Mouse (Mus musculus) CH12.LX (cell line): ENCODE measurements around the gene Qpctl. TPM values are rescaled to one million over a fixed set of nuclear protein-coding genes. Genes with fewer than 3 reads are reported as not detected.

ENCODE experiments used
- DNase-seq: peaks from one replicate; pipeline ENCODE4 v3.0.0-alpha.2; 2013; ENCODE audit errors: extremely low read depth
- H3K27ac ChIP-seq: 2 replicates; pipeline ENCODE4 v1.5.1; 2012; ENCODE audit warnings: low read depth, mild to moderate bottlenecking, control low read depth, moderate library complexity; ENCODE audit not compliant: insufficient read depth
- H3K27me3 ChIP-seq: replicated peaks from 2 replicates; pipeline ENCODE3; 2012; ENCODE audit warnings: inconsistent platforms
- H3K36me3 ChIP-seq, 2 experiments: replicated peaks in 1 of 2; 2 replicates each; pipeline versions ENCODE3 to v1.6.1; 2012; ENCODE audit warnings: inconsistent platforms in 1 of 2, low read length in 1 of 2, mild to moderate bottlenecking in 1 of 2, mixed read lengths in 1 of 2, moderate library complexity in 1 of 2; ENCODE audit not compliant: control insufficient read depth in 1 of 2, insufficient read depth in 1 of 2
- H3K4me1 ChIP-seq, 2 experiments: 2 replicates each; pipeline ENCODE4 v1.6.1; 2012; ENCODE audit warnings: inconsistent platforms in 1 of 2, moderate library complexity in 1 of 2; ENCODE audit not compliant: insufficient read depth in 2 of 2, control insufficient read depth in 1 of 2
- H3K4me2 ChIP-seq: 2 replicates; pipeline ENCODE4 v1.6.1; 2012; ENCODE audit warnings: low read depth, mild to moderate bottlenecking, control low read depth; ENCODE audit not compliant: poor library complexity, insufficient read depth, severe bottlenecking
- H3K4me3 ChIP-seq, 3 experiments: fragments of 150-350 bp in 1 of 3; sonication (generic) in 1 of 3; replicated peaks in 1 of 3; 2 replicates each; pipeline versions ENCODE3 to v1.5.1; 2011 to 2012; ENCODE audit warnings: low read depth in 2 of 3, low read length in 2 of 3, mild to moderate bottlenecking in 2 of 3, moderate library complexity in 2 of 3, control low read depth in 1 of 3, improper control_type of control experiment in 1 of 3, inconsistent platforms in 1 of 3, mixed read lengths in 1 of 3; ENCODE audit not compliant: poor library complexity in 1 of 3
- H3K79me2 ChIP-seq: replicated peaks from 2 replicates; pipeline ENCODE4 v1.6.1; 2012; ENCODE audit warnings: mild to moderate bottlenecking, moderate library complexity; ENCODE audit not compliant: control insufficient read depth, poor library complexity, insufficient read depth, severe bottlenecking; ENCODE audit errors: extremely low read depth
- H3K9ac ChIP-seq: 2 replicates; pipeline ENCODE4 v1.6.1; 2012; ENCODE audit warnings: low read depth, mild to moderate bottlenecking, control low read depth, moderate library complexity; ENCODE audit not compliant: insufficient read depth
- H3K9me3 ChIP-seq: replicated peaks from 2 replicates; pipeline ENCODE3; 2012; ENCODE audit warnings: low read length, inconsistent platforms, mixed read lengths
- BHLHE40 ChIP-seq: IDR thresholded peaks from 2 replicates; pipeline ENCODE4 v1.6.1; 2011; ENCODE audit warnings: mild to moderate bottlenecking, low read depth, low read length, improper control_type of control experiment
- CHD1 ChIP-seq: IDR thresholded peaks from 2 replicates; pipeline ENCODE4 v1.6.1; 2012; ENCODE audit warnings: low read depth, low read length, improper control_type of control experiment, inconsistent platforms
- CHD2 ChIP-seq: IDR thresholded peaks from 2 replicates; pipeline ENCODE4 v1.6.1; 2011; ENCODE audit warnings: low read length, improper control_type of control experiment
- CTCF ChIP-seq, 2 experiments: IDR thresholded peaks in 1 of 2; conservative IDR thresholded peaks in 1 of 2; 2 replicates each; pipeline ENCODE4 v1.5.1; 2011 to 2012; ENCODE audit warnings: low read depth in 2 of 2, low read length in 2 of 2, improper control_type of control experiment in 1 of 2, inconsistent platforms in 1 of 2, mild to moderate bottlenecking in 1 of 2, moderate library complexity in 1 of 2
- E2F4 ChIP-seq: IDR thresholded peaks from 2 replicates; pipeline ENCODE4 v1.6.1; 2011; ENCODE audit warnings: low read depth, low read length, improper control_type of control experiment; ENCODE audit not compliant: insufficient replicate concordance
- EP300 ChIP-seq: IDR thresholded peaks from 2 replicates; pipeline ENCODE4 v1.6.1; 2011; ENCODE audit warnings: low read length, improper control_type of control experiment
- ETS1 ChIP-seq: conservative IDR thresholded peaks from 2 replicates; pipeline ENCODE4 v1.6.1; 2012; ENCODE audit warnings: low read depth, mild to moderate bottlenecking, inconsistent platforms, low read length, improper control_type of control experiment, moderate library complexity
- GABPA ChIP-seq: IDR thresholded peaks from 2 replicates; pipeline ENCODE4 v1.6.1; 2012; ENCODE audit warnings: low read depth, low read length, improper control_type of control experiment, inconsistent platforms; ENCODE audit not compliant: insufficient replicate concordance
- HCFC1 ChIP-seq: IDR thresholded peaks from 2 replicates; pipeline ENCODE4 v1.6.1; 2012; ENCODE audit warnings: low read depth, mild to moderate bottlenecking, inconsistent platforms, low read length, improper control_type of control experiment
- IRF4 ChIP-seq: IDR thresholded peaks from 2 replicates; pipeline ENCODE4 v1.6.1; 2014; ENCODE audit warnings: low read depth, mild to moderate bottlenecking, inconsistent platforms, low read length, improper control_type of control experiment
- JUND ChIP-seq: conservative IDR thresholded peaks from 2 replicates; pipeline ENCODE4 v1.6.1; 2011; ENCODE audit warnings: low read depth, low read length, improper control_type of control experiment
- MAZ ChIP-seq: IDR thresholded peaks from 2 replicates; pipeline ENCODE4 v1.6.1; 2012; ENCODE audit warnings: low read depth, mild to moderate bottlenecking, inconsistent platforms, low read length, improper control_type of control experiment, moderate library complexity
- MXI1 ChIP-seq: IDR thresholded peaks from 2 replicates; pipeline ENCODE4 v1.6.1; 2011; ENCODE audit warnings: mild to moderate bottlenecking, low read depth, low read length, improper control_type of control experiment
- MYC ChIP-seq: IDR thresholded peaks from 2 replicates; pipeline ENCODE4 v1.6.1; 2011; ENCODE audit warnings: low read depth, mild to moderate bottlenecking, improper control_type of control experiment, low read length
- NRF1 ChIP-seq: IDR thresholded peaks from 2 replicates; pipeline ENCODE4 v1.6.1; 2014; ENCODE audit warnings: low read depth, mild to moderate bottlenecking, inconsistent platforms, low read length, improper control_type of control experiment, moderate library complexity
- POLR2A ChIP-seq: IDR thresholded peaks from 2 replicates; pipeline ENCODE4 v1.6.1; 2011; ENCODE audit warnings: low read depth, mild to moderate bottlenecking, improper control_type of control experiment, low read length
- POLR2AphosphoS2 ChIP-seq: IDR thresholded peaks from 2 replicates; pipeline ENCODE4 v1.6.1; 2011; ENCODE audit warnings: low read depth, low read length, improper control_type of control experiment
- RCOR1 ChIP-seq: conservative IDR thresholded peaks from 2 replicates; pipeline ENCODE4 v1.6.1; 2012; ENCODE audit warnings: low read depth, mild to moderate bottlenecking, inconsistent platforms, low read length, improper control_type of control experiment
- SMC3 ChIP-seq: IDR thresholded peaks from 2 replicates; pipeline ENCODE4 v1.6.1; 2011; ENCODE audit warnings: low read depth, low read length, improper control_type of control experiment
- TBP ChIP-seq: conservative IDR thresholded peaks from 2 replicates; pipeline ENCODE4 v1.6.1; 2011; ENCODE audit warnings: low read depth, low read length, improper control_type of control experiment
- USF1 ChIP-seq: IDR thresholded peaks from 2 replicates; pipeline ENCODE4 v1.6.1; 2014; ENCODE audit warnings: low read depth, mild to moderate bottlenecking, inconsistent platforms, low read length, improper control_type of control experiment
- ZC3H11A ChIP-seq: IDR thresholded peaks from 2 replicates; pipeline ENCODE4 v1.6.1; 2012; ENCODE audit warnings: low read depth, mild to moderate bottlenecking, inconsistent platforms, low read length, improper control_type of control experiment
- ZKSCAN1 ChIP-seq: IDR thresholded peaks from 2 replicates; pipeline ENCODE4 v1.6.1; 2012; ENCODE audit warnings: low read depth, inconsistent platforms, low read length, improper control_type of control experiment, borderline replicate concordance
- ZMIZ1 ChIP-seq: IDR thresholded peaks from 2 replicates; pipeline ENCODE4 v1.6.1; 2012; ENCODE audit warnings: low read depth, mild to moderate bottlenecking, inconsistent platforms, low read length, improper control_type of control experiment
- ZNF384 ChIP-seq: IDR thresholded peaks from 2 replicates; pipeline ENCODE4 v1.6.1; 2012; ENCODE audit warnings: low read depth, low read length, improper control_type of control experiment, inconsistent platforms
- dilution Hi-C: fragments of 300-500 bp; cut with MboI; formaldehyde crosslinking; loops from 2 replicates; pipeline ENCODE4 v1.14.3; 2020; ENCODE audit warnings: low sequenced_read_pairs; ENCODE audit not compliant: extremely low pct_unique_long_range_greater_than_20kb, extremely low pct_ligation_motif_present
- in situ Hi-C: fragments of 300-500 bp; cut with MboI; formaldehyde crosslinking; loops from 3 replicates; pipeline ENCODE4 v1.14.3; 2019; ENCODE audit warnings: low sequenced_read_pairs, low pct_ligation_motif_present, low pct_unique_long_range_greater_than_20kb, mixed read lengths
- polyA plus RNA-seq: library from polyadenylated mRNA; unstranded; fragments of >175 nt; gene quantifications from 2 replicates; pipeline ENCODE4 v1.2.1, GENCODE M21; 2012; ENCODE audit warnings: low read depth; ENCODE audit not compliant: insufficient read length
- total RNA-seq, 2 experiments: library from RNA; depleted of rRNA; stranded (reverse); fragments of 300-350 nt in 1 of 2; fragments of >200 nt in 1 of 2; gene quantifications; 2 replicates each; pipeline ENCODE4 v1.2.3; 2012 to 2014

The Qpctl gene
- total and polyA plus RNA-seq, 3 experiments = 5.2 to 9.8 (median 9.6) TPM

- in situ Hi-C loops = no loop called here
- no peak for DNase-seq
- no peak overlapping the region for H3K9ac ChIP-seq
- H3K27me3 ChIP-seq = peaks cover 81% of the 10 kb centered on the region
- dilution Hi-C loops = no loop called here
- H3K4me3 ChIP-seq = no peak overlapping the region
- peaks cover 5 to 25% of the 10 kb centered on the region in 2 experiments; a peak in 3 of 4 replicates for H3K4me1 ChIP-seq
- H3K27ac ChIP-seq = no peak overlapping the region
- no peaks in the 10 kb centered on the region for H3K9me3 ChIP-seq
- no peak for TF ChIP-seq MAZ
- no peak for TF ChIP-seq POLR2AphosphoS2
- no peak for TF ChIP-seq NRF1
- no peak for TF ChIP-seq HCFC1
- no peak for TF ChIP-seq ZNF384
- no peak for TF ChIP-seq EP300
- no peak for TF ChIP-seq ETS1
- TF ChIP-seq ZKSCAN1 = no peak
- TF ChIP-seq SMC3 = no peak
- no peak for TF ChIP-seq CHD1
- TF ChIP-seq GABPA = no peak
- no peak for TF ChIP-seq JUND
- no peak for TF ChIP-seq IRF4
- no peaks in the 10 kb centered on the region for H3K79me2 ChIP-seq
- H3K4me2 ChIP-seq = no peak overlapping the region
- H3K36me3 ChIP-seq = no peaks in the 10 kb centered on the region
Measured at GRCm38 (mm10) chr7:19097217-19097616, 51.9 kb downstream of the Qpctl start.

DNA sequence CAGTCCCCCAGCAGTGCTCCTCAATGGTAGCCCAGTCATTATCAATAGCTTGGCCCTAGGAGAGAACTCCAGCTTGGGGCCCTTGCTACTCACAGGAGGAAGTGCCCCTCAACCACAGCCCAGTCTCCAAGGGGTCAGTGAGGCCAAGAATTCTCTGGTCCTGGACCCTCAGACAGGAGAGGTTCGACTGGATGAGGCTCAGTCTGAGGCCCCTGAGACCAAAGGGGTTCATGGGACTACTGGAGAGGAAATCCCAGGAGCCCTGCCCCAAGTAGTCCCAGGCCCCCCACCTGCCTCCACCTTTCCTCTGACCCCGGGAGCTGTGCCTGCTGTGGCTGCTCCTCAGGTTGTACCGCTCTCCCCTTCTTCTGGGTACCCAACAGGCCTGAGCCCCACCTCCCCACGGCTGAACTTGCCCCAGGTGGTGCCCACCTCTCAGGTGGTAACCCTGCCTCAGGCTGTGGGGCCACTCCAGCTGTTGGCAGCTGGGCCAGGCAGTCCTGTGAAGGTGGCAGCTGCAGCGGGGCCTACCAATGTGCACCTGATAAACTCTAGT, 52.6 kb downstream of the Qpctl start:
- Histone ChIP-seq H3K79me2 (no peaks in the 10 kb centered on the region), H3K4me1 (peaks cover 5 to 25% of the 10 kb centered on the region in 2 experiments; a peak in 3 of 4 replicates), H3K36me3 (no peaks in the 10 kb centered on the region), H3K27me3 (peaks cover 82% of the 10 kb centered on the region), H3K27ac (no peak overlapping the region), H3K4me2 (no peak overlapping the region), H3K9ac (no peak overlapping the region), H3K4me3 (no peak overlapping the region), H3K9me3 (no peaks in the 10 kb centered on the region)
- in situ Hi-C loops (no loop called here), dilution Hi-C loops (no loop called here)
- TF ChIP-seq POLR2A (no peak), MXI1 (no peak), ZC3H11A (no peak), CHD2 (no peak), SMC3 (no peak), BHLHE40 (no peak), JUND (no peak), HCFC1 (no peak), MYC (no peak), RCOR1 (no peak), POLR2AphosphoS2 (no peak), TBP (no peak), CHD1 (no peak), GABPA (no peak), E2F4 (no peak), ZMIZ1 (no peak), CTCF (conservative IDR thresholded peaks at IDR 0.05 in 1 of 2, IDR thresholded peaks at IDR 0.05 in 1 of 2; ENCODE audit: low read depth in 2 of 2, low read length in 2 of 2) (no peak), USF1 (no peak)
- DNase-seq = no peak
